Mouse (Mus musculus) hindbrain, embryonic 15.5 days (tissue): ENCODE results near the gene Yars. TPM values are rescaled to one million over a fixed set of nuclear protein-coding genes. Genes with fewer than 3 reads are reported as not detected.
A peak's percentile ranks its signal among the peaks of the same experiment; 100 is the strongest.

Experiments
- ATAC-seq: fragments of 200-750 bp; cut with Nextera tagmentation; 2 replicates; pipeline ENCODE4 v1.8.0; 2017; ENCODE audit warnings: low read depth, moderate number of reproducible peaks, moderate TSS enrichment; ENCODE audit not compliant: low FRiP score
- H3K27ac ChIP-seq: fragments of 300-500 bp; sonication (generic); replicated peaks from 2 replicates; pipeline ENCODE4 v1.5.1; 2015; ENCODE audit warnings: mild to moderate bottlenecking, inconsistent platforms
- H3K27me3 ChIP-seq: fragments of 300-500 bp; sonication (generic); 2 replicates; pipeline ENCODE4 v1.6.1; 2015; ENCODE audit warnings: control low read depth, inconsistent platforms
- H3K36me3 ChIP-seq: fragments of 300-500 bp; sonication (generic); 2 replicates; pipeline ENCODE4 v1.6.1; 2015; ENCODE audit warnings: control low read depth, inconsistent platforms
- H3K4me1 ChIP-seq: fragments of 300-500 bp; sonication (generic); replicated peaks from 2 replicates; pipeline ENCODE4 v1.6.1; 2015; ENCODE audit warnings: control low read depth, inconsistent platforms
- H3K4me2 ChIP-seq: fragments of 300-500 bp; sonication (generic); 2 replicates; pipeline ENCODE4 v1.6.1; 2015; ENCODE audit warnings: moderate library complexity, mild to moderate bottlenecking, inconsistent platforms
- H3K4me3 ChIP-seq: fragments of 300-500 bp; sonication (generic); 2 replicates; pipeline ENCODE4 v1.5.1; 2015; ENCODE audit warnings: mild to moderate bottlenecking, inconsistent platforms
- H3K9ac ChIP-seq: fragments of 300-500 bp; sonication (generic); 2 replicates; pipeline ENCODE4 v1.6.1; 2015; ENCODE audit warnings: inconsistent platforms
- H3K9me3 ChIP-seq: fragments of 300-500 bp; sonication (generic); 2 replicates; pipeline ENCODE4 v1.6.1; 2016; ENCODE audit warnings: control low read depth, inconsistent platforms
- WGBS: fragments of 180-500 bp; shearing (Covaris S2); methylation state at CpG from one replicate; pipeline ENCODE4 v1.1.7; 2015; 5-methylcytosine and 5-hydroxymethylcytosine counted together
- polyA plus RNA-seq: library from polyadenylated mRNA; unstranded; fragments of >200 nt; fragmentation: Nextera tagmentation; extraction: Ambion mirVana; gene quantifications from 2 replicates; pipeline ENCODE4 v1.2.1, GENCODE M21; 2015

The Yars gene
- polyA plus RNA-seq, 1 experiment from 2014 or later = 111 TPM

GRCm38 (mm10) chr4:129235147-129235546 lies 45.6 kb downstream of the Yars start:
- WGBS = 73% methylated on average over 3 of the region's 3 CpGs
- no peak overlapping the region for H3K4me2 ChIP-seq
- no peak for ATAC-seq
- H3K36me3 ChIP-seq = no peaks in the 10 kb centered on the region
- H3K9ac ChIP-seq = no peak overlapping the region
- no peak overlapping the region for H3K4me3 ChIP-seq
- no peak overlapping the region for H3K27ac ChIP-seq
- H3K4me1 ChIP-seq = peaks cover 29% of the 10 kb centered on the region
- no peaks in the 10 kb centered on the region for H3K9me3 ChIP-seq
- no peaks in the 10 kb centered on the region for H3K27me3 ChIP-seq

- Histone ChIP-seq H3K4me3 (no peak overlapping the region), H3K4me1 (peaks cover 29% of the 10 kb centered on the region), H3K9me3 (no peaks in the 10 kb centered on the region), H3K27me3 (no peaks in the 10 kb centered on the region), H3K36me3 (no peaks in the 10 kb centered on the region), H3K9ac (no peak overlapping the region), H3K27ac (no peak overlapping the region), H3K4me2 (no peak overlapping the region)
- 85% methylated on average over 8 of the region's 8 CpGs for WGBS
- no peak for ATAC-seq
Measured at GRCm38 (mm10) chr4:129236236-129236813, 46.8 kb downstream of the Yars start.

DNA sequence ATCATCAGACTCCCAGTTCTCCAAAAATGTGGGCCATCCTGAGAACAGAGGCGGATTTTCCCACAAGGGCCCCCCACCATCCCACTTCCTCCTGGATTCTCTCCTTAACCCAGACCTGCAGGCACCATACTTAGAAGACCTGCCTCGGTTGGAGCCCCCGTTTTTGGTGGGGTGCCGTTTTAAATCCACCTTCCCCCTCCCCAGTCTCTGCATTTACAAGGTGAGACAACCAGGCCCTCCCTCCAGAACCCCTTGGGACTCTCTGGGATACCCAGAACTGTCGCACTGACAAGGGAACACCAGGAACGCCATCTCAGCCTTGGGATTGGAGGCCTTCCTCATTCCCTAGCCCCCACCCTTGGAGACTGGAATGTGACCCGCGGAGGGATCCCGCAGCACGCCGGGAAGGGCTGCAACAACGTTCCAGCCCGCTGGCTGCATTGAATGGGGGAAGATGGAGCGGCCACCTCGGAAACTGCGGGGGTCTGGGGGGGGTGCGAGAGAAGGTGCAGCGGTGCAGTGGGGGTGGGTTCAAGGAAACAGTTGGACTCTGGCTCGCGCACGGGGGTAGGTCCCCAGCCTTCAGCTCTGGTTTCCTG lies 48.4 kb downstream of the Yars start:
- Histone ChIP-seq H3K4me2 (peak overlapping the region; percentile 90), H3K36me3 (no peaks in the 10 kb centered on the region), H3K4me3 (peak overlapping the region; percentile 77), H3K4me1 (peaks cover 41% of the 10 kb centered on the region), H3K27ac (peak overlapping the region; percentile 81; the same call in 1 of the 2 replicates), H3K27me3 (no peaks in the 10 kb centered on the region), H3K9ac (peak overlapping the region; percentile 72), H3K9me3 (no peaks in the 10 kb centered on the region)
- WGBS = 6% methylated on average over 21 of the region's 21 CpGs
- no peak for ATAC-seq

- peak; percentile 67 for ATAC-seq
- H3K4me1 ChIP-seq = peaks cover 41% of the 10 kb centered on the region
Measured at GRCm38 (mm10) chr4:129238579-129239016, 49.0 kb downstream of the Yars start.

DNA sequence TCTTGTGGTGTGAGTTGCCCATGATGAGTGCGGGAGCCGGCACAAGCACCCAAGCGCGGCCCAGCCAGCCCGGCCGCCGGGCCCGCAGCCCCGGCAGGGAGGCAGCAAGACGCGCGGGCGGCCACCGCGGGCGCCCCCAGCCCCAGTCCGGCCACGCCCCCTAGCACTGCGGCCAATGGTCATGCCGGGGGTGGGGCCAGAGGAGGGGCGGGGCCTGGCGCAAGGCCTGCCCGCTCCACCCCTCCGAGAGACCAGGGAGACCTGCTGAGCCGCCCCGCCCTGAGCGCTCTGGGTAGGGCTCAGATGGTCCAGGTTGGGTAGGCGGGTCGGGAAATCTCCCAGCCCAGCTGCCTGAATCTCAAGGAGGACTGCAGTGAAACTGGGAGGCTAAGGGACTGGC lies 49.5 kb downstream of the Yars start:
- Histone ChIP-seq H3K36me3 (no peaks in the 10 kb centered on the region), H3K4me2 (peak overlapping the region; percentile 90), H3K27ac (peak overlapping the region; percentile 81), H3K9ac (peak overlapping the region; percentile 72), H3K4me3 (peak overlapping the region; percentile 77), H3K4me1 (peaks cover 41% of the 10 kb centered on the region), H3K9me3 (no peaks in the 10 kb centered on the region), H3K27me3 (no peaks in the 10 kb centered on the region)
- ATAC-seq = peak; percentile 87
- WGBS = 1% methylated on average over 29 of the region's 29 CpGs

More at GRCm38 (mm10) chr4:129238579-129239016, 49.0 kb downstream of the Yars start:
- WGBS = under 1% methylated on average over 22 of the region's 23 CpGs
- no peaks in the 10 kb centered on the region for H3K9me3 ChIP-seq
- peak overlapping the region; percentile 90 for H3K4me2 ChIP-seq
- H3K4me3 ChIP-seq = peak overlapping the region; percentile 77
- H3K36me3 ChIP-seq = no peaks in the 10 kb centered on the region
- H3K27me3 ChIP-seq = no peaks in the 10 kb centered on the region
- peak overlapping the region; percentile 72 for H3K9ac ChIP-seq
- peak overlapping the region; percentile 81 for H3K27ac ChIP-seq

DNA sequence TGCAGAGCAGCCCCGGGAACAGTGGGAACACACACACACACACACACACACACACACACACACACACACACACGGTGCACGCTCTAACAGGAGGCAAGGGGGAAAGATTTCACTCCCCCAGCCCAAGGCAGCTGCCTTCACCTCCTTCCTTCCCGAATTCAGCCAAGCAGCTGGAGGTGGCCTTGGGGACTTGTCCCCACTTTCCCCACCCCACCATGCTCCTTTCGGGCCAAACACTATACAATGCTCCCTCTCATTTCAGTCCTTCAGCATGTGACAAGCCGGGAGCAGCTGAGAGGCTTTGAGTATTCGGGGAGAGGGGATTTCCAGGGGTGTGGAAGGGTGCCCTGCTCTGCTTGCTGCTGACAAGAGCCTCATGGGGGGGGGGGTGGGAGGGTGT lies 52.3 kb downstream of the Yars start:
- H3K9ac ChIP-seq = no peak overlapping the region
- ATAC-seq = no peak
- WGBS = 20% methylated on average over 5 of the region's 7 CpGs

DNA sequence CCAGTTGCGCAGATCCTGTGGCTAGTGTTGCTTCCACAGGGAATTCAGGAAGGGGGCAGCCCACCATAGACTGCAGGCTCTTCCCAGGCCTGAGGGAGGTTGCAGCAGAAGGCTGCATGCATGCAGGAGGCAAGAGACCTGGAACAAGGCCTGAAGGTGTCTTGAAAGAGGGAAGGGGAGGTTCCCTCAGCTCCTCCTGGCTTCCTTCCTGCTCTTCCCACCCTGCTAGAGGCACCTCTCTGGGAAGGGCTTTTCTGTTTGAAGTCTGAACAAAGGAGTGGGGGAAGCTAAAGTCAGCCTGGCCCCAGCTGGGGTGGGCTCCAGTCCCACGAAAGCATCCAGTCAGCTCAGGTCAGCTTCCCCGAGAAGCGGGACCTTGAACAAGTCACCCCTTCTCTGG lies 52.8 kb downstream of the Yars start:
- no peak overlapping the region for H3K4me2 ChIP-seq
- no peaks in the 10 kb centered on the region for H3K36me3 ChIP-seq
- H3K27ac ChIP-seq = no peak overlapping the region
- peaks cover 37% of the 10 kb centered on the region for H3K4me1 ChIP-seq
- WGBS = 28% methylated on average over 4 of the region's 4 CpGs
- ATAC-seq = no peak
- H3K27me3 ChIP-seq = peaks cover 14% of the 10 kb centered on the region
- no peak overlapping the region for H3K9ac ChIP-seq
- H3K9me3 ChIP-seq = no peaks in the 10 kb centered on the region
- H3K4me3 ChIP-seq = no peak overlapping the region

More for the DNA sequence above, 52.3 kb downstream of the Yars start:
- H3K36me3 ChIP-seq = no peaks in the 10 kb centered on the region
- no peak overlapping the region for H3K4me3 ChIP-seq
- no peaks in the 10 kb centered on the region for H3K9me3 ChIP-seq
- H3K4me2 ChIP-seq = no peak overlapping the region
- no peak overlapping the region for H3K27ac ChIP-seq
- peaks cover 41% of the 10 kb centered on the region for H3K4me1 ChIP-seq
- H3K27me3 ChIP-seq = peaks cover 11% of the 10 kb centered on the region; the same call in 1 of the 2 replicates

DNA sequence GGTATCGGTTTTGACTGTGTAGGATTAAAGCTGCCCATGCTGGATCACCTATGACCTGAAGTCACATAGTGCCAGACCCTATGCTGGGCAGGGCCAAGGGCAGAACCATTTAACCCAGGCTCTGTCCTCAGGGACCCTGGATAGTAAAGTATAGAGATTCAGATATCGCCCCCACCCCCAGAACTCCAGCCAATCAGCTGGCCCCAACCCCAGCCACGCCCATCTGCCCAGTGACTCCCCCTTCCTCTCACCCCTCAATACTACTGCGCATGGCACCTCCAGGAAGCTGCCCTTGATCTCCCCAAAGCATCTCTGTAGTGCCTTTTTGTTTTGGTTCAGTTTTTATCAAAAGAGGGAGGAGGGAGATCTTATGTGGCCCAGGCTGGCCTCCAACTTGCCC lies 53.2 kb downstream of the Yars start:
- peaks cover 19% of the 10 kb centered on the region for H3K27me3 ChIP-seq
- H3K4me2 ChIP-seq = no peak overlapping the region
- H3K36me3 ChIP-seq = no peaks in the 10 kb centered on the region
- ATAC-seq = no peak
- 33% methylated on average over 4 of the region's 4 CpGs for WGBS
- H3K9ac ChIP-seq = no peak overlapping the region
- H3K9me3 ChIP-seq = no peaks in the 10 kb centered on the region
- H3K4me1 ChIP-seq = peaks cover 33% of the 10 kb centered on the region
- no peak overlapping the region for H3K4me3 ChIP-seq
- no peak overlapping the region for H3K27ac ChIP-seq

DNA sequence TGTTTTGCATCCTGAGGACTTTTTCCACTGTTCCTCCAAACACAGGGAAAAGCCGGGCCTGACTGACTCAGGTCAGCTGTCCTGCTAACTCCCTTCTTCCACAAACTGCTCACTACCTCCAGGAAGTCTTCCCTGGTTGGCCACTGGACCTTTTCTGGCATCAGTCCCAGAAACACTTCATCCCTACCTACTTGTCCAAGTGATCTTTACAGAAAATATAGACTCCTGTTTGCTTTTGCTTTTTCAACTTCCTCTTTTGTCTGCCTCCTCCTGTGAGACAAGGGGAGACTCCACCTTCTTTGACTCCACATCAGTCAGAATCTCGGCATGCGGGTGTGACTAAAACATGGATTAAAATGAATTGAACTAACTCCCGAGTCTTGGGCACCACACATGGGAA lies 55.2 kb downstream of the Yars start:
- no peak overlapping the region for H3K9ac ChIP-seq
- 59% methylated on average over 4 of the region's 4 CpGs for WGBS
- H3K4me1 ChIP-seq = peaks cover 36% of the 10 kb centered on the region
- peaks cover 29% of the 10 kb centered on the region for H3K27me3 ChIP-seq
- H3K27ac ChIP-seq = no peak overlapping the region
- H3K4me3 ChIP-seq = no peak overlapping the region
- no peaks in the 10 kb centered on the region for H3K36me3 ChIP-seq
- H3K4me2 ChIP-seq = no peak overlapping the region
- no peaks in the 10 kb centered on the region for H3K9me3 ChIP-seq
- ATAC-seq = no peak

DNA sequence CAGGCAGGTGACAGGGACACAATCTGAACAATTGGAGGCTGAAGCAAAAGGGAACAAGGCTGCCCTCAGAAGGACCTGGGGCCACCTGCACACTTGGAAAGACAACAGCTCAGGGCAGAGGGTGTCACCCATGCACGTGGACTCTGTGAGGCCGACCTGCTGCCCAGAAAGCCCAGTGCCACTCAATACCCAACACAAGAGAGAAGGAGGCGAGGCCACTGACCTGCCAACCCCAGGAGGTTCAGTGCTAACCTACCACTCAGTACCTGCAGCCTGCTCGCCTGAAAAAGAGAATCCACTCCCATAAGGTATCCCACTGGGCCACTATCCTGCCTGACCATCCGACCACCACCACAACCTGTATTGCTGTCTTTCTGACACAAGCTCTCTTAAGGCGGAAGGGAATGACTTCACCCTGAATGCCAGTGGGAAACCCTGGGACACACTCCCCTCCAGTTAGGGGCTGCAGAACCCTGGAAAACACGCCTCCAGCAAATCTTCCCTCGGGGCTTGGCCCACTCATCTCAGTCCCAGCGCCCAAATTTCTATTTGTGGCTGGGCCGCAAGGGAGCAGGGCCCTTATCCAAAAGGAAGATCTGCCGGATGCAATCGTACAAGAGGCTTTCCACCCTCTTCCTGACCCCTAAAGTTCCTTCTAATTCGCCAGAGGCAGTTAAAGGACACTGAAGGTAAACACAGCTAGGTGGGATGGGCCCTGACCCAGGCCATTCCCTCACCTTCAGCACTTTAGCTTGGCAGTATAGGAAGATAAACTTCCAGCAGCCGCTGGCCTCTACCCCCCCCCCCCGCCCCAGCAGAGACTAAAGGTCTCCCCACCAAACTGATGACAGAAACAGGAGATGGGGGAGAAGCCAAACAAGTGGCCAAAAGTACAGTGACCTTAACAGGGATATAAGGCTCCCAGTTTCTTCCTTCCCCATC lies 57.1 kb downstream of the Yars start:
- Histone ChIP-seq H3K9ac (no peak overlapping the region), H3K4me3 (no peak overlapping the region), H3K4me2 (no peak overlapping the region), H3K36me3 (no peaks in the 10 kb centered on the region), H3K27me3 (peaks cover 44% of the 10 kb centered on the region), H3K4me1 (peaks cover 42% of the 10 kb centered on the region), H3K27ac (no peak overlapping the region), H3K9me3 (no peaks in the 10 kb centered on the region)
- WGBS = 44% methylated on average over 14 of the region's 15 CpGs
- no peak for ATAC-seq

DNA sequence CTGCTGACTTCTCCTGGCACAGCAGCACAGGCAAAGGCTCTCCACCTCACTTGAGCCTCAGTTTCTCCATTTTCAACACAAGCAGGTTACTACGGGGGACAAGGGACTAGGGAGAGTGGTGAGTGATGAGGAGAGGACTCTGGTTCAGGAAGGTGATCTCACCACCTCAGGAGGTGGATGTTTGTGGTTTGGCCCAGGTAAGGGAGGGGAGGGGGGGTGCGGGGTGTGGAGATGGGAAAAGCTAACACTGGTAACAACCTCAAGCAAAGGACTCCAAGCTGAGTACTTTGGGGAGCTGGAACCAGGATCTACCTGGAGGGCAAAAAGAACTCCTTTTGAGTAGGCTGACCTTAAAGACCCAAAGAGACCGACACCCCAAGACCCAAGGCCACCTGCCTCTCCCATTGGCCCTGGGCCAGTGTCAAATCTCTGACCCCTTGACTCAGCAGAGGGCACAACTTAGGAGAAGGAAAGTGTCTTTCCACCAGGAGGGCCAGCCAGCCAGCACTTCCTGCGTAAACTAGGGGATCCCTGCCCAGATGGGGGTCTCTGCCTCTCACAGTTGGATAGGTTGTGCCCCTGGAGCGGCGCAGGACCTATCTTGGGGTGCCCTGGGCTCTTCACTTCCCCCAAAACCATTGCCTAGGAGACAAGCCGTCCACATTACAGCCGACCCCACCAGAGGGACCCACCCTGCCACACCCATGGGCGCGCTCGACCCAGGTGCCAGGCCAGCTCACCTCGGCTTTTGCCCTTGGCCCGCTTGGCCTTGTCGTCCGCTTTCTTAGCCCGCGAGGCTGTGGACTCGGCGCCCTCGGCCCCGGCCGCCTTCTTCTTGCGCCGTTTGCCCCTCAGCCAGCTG lies 58.1 kb downstream of the Yars start:
- Histone ChIP-seq H3K4me3 (peak overlapping the region; percentile 42), H3K9ac (peak overlapping the region; percentile 44), H3K9me3 (no peaks in the 10 kb centered on the region), H3K36me3 (no peaks in the 10 kb centered on the region), H3K27ac (no peak overlapping the region), H3K27me3 (peaks cover 49% of the 10 kb centered on the region), H3K4me2 (peak overlapping the region; percentile 99), H3K4me1 (peaks cover 35% of the 10 kb centered on the region)
- WGBS = 11% methylated on average over 24 of the region's 24 CpGs
- no peak; the same call in 1 of the 2 replicates for ATAC-seq
